Mouse (Mus musculus) cerebellum, adult 11 months (tissue): ENCODE data around the gene Klf5.

Experiments used
- DNase-seq: peaks from one replicate; pipeline ENCODE4 v3.0.0; 2022

Klf5 gene

GRCm38 (mm10) chr14:99313062-99313461 lies 14.6 kb downstream of the Klf5 start:
- no peak for DNase-seq

GRCm38 (mm10) chr14:99316275-99316674 lies 17.8 kb downstream of the Klf5 start:
- DNase-seq = no peak

GRCm38 (mm10) chr14:99320736-99321135 lies 22.2 kb downstream of the Klf5 start:
- no peak for DNase-seq

- no peak for DNase-seq
Observed at GRCm38 (mm10) chr14:99323376-99323775, 24.9 kb downstream of the Klf5 start.

GRCm38 (mm10) chr14:99324523-99324922 lies 26.0 kb downstream of the Klf5 start:
- no peak for DNase-seq

GRCm38 (mm10) chr14:99325597-99326472 lies 27.3 kb downstream of the Klf5 start:
- DNase-seq = no peak

GRCm38 (mm10) chr14:99336598-99336997 lies 38.1 kb downstream of the Klf5 start:
- no peak for DNase-seq

- DNase-seq = no peak
Observed at GRCm38 (mm10) chr14:99339021-99339420, 40.5 kb downstream of the Klf5 start.

GRCm38 (mm10) chr14:99339681-99340522 lies 41.4 kb downstream of the Klf5 start:
- DNase-seq = no peak

- DNase-seq = no peak
Observed at GRCm38 (mm10) chr14:99340703-99341102, 42.2 kb downstream of the Klf5 start.

- no peak for DNase-seq
Observed at GRCm38 (mm10) chr14:99348175-99348764, 49.8 kb downstream of the Klf5 start.

GRCm38 (mm10) chr14:99349606-99350005 lies 51.1 kb downstream of the Klf5 start:
- no peak for DNase-seq

GRCm38 (mm10) chr14:99352989-99353388 lies 54.5 kb downstream of the Klf5 start:
- no peak for DNase-seq

GRCm38 (mm10) chr14:99354046-99354445 lies 55.6 kb downstream of the Klf5 start:
- no peak for DNase-seq

GRCm38 (mm10) chr14:99354761-99355609 lies 56.5 kb downstream of the Klf5 start:
- DNase-seq = no peak

GRCm38 (mm10) chr14:99355610-99355870 lies 57.0 kb downstream of the Klf5 start:
- DNase-seq = no peak

GRCm38 (mm10) chr14:99362956-99363355 lies 64.5 kb downstream of the Klf5 start:
- no peak for DNase-seq

GRCm38 (mm10) chr14:99364007-99364784 lies 65.7 kb downstream of the Klf5 start:
- DNase-seq = no peak
